Mouse (Mus musculus): Measurements from ENCODE around the gene Ccdc186. TPM values are rescaled to one million over a fixed set of nuclear protein-coding genes. Genes with fewer than 3 reads are reported as not detected.
"Not testable (repeated sequence)": the region's sequence is repeated elsewhere in the genome, so short reads cannot be mapped to it uniquely, and the experiment has no call there.

Ccdc186 gene
- polyA plus RNA-seq, 1 experiment from 2014 or later, result 27.7 TPM

GRCm38 (mm10) chr19:56787911-56788310 is 34.1 kb downstream of the Ccdc186 start:
- Histone ChIP-seq H3K9me3 (ENCODE audit: control insufficient read depth, low read length) (no peaks in the 10 kb centered on the region), H3K9ac (replicated peaks; ENCODE audit: low read length) (no peak overlapping the region), H3K27ac (replicated peaks; ENCODE audit: low read depth, low read length) (no peak overlapping the region), H3K27me3 (ENCODE audit: control insufficient read depth, insufficient read depth, low read length) (no peaks in the 10 kb centered on the region), H3K36me3 (ENCODE audit: control insufficient read depth, insufficient read depth, low read length) (peaks cover 47% of the 10 kb centered on the region), H3K4me3 (replicated peaks; ENCODE audit: low read depth, low read length) (no peak overlapping the region), H3K4me1 (ENCODE audit: control insufficient read depth, insufficient read depth, low read length) (no peaks in the 10 kb centered on the region), H3K4me2 (ENCODE audit: low read length) (no peak overlapping the region)
- 92% methylated on average over 7 of the region's 7 CpGs for WGBS
- ATAC-seq (ENCODE audit: low FRiP score, low TSS enrichment), result no peak
- no peak for DNase-seq

- 92% methylated on average over 7 of the region's 7 CpGs for WGBS
Measured at GRCm38 (mm10) chr19:56778532-56778931, 43.5 kb downstream of the Ccdc186 start.

GRCm38 (mm10) chr19:56776719-56777382 is 45.1 kb downstream of the Ccdc186 start:
- H3K36me3 ChIP-seq (ENCODE audit: control insufficient read depth, insufficient read depth, low read length), result no peaks in the 10 kb centered on the region
- H3K27me3 ChIP-seq (ENCODE audit: control insufficient read depth, insufficient read depth, low read length), result peaks cover 31% of the 10 kb centered on the region
- no peak overlapping the region for H3K4me3 ChIP-seq (replicated peaks; ENCODE audit: low read depth, low read length)
- DNase-seq (peak; percentile 80), ATAC-seq (ENCODE audit: low FRiP score, low TSS enrichment) (no peak)
- peaks cover 21% of the 10 kb centered on the region for H3K4me1 ChIP-seq (ENCODE audit: control insufficient read depth, insufficient read depth, low read length)
- no peak overlapping the region for H3K27ac ChIP-seq (replicated peaks; ENCODE audit: low read depth, low read length)
- no peak overlapping the region for H3K9ac ChIP-seq (replicated peaks; ENCODE audit: low read length)
- H3K9me3 ChIP-seq (ENCODE audit: control insufficient read depth, low read length), result no peaks in the 10 kb centered on the region
- 51% methylated on average over 16 of the region's 16 CpGs for WGBS
- H3K4me2 ChIP-seq (ENCODE audit: low read length), result no peak overlapping the region

More at GRCm38 (mm10) chr19:56778532-56778931, 43.5 kb downstream of the Ccdc186 start:
- H3K9ac ChIP-seq (replicated peaks; ENCODE audit: low read length); H3K27ac ChIP-seq (replicated peaks; ENCODE audit: low read depth, low read length); H3K9me3 ChIP-seq (ENCODE audit: control insufficient read depth, low read length); ATAC-seq (ENCODE audit: low FRiP score, low TSS enrichment); H3K36me3 ChIP-seq (ENCODE audit: control insufficient read depth, insufficient read depth, low read length); H3K4me2 ChIP-seq (ENCODE audit: low read length); H3K4me3 ChIP-seq (replicated peaks; ENCODE audit: low read depth, low read length); DNase-seq: not testable (repeated sequence)
- H3K4me1 ChIP-seq (ENCODE audit: control insufficient read depth, insufficient read depth, low read length), result peaks cover 17% of the 10 kb centered on the region
- H3K27me3 ChIP-seq (ENCODE audit: control insufficient read depth, insufficient read depth, low read length), result peaks cover 31% of the 10 kb centered on the region

- WGBS, result 6% methylated on average over 18 of the region's 18 CpGs
- ATAC-seq (ENCODE audit: low FRiP score, low TSS enrichment), result no peak
- H3K27me3 ChIP-seq (ENCODE audit: control insufficient read depth, insufficient read depth, low read length), result peaks cover 31% of the 10 kb centered on the region
- peak overlapping the region; percentile 22 for H3K4me3 ChIP-seq (replicated peaks; ENCODE audit: low read depth, low read length)
- H3K4me2 ChIP-seq (ENCODE audit: low read length), result peak overlapping the region; percentile 51
- peaks cover 21% of the 10 kb centered on the region for H3K4me1 ChIP-seq (ENCODE audit: control insufficient read depth, insufficient read depth, low read length)
- no peaks in the 10 kb centered on the region for H3K36me3 ChIP-seq (ENCODE audit: control insufficient read depth, insufficient read depth, low read length)
- peak overlapping the region; percentile 42; the same call in 1 of the 2 replicates for H3K9ac ChIP-seq (replicated peaks; ENCODE audit: low read length)
- no peak overlapping the region for H3K27ac ChIP-seq (replicated peaks; ENCODE audit: low read depth, low read length)
- peak; percentile 55 for DNase-seq
- no peaks in the 10 kb centered on the region for H3K9me3 ChIP-seq (ENCODE audit: control insufficient read depth, low read length)
Measured at GRCm38 (mm10) chr19:56775893-56776718, 45.9 kb downstream of the Ccdc186 start.

GRCm38 (mm10) chr19:56774971-56775892 is 46.8 kb downstream of the Ccdc186 start:
- peak overlapping the region; percentile 51 for H3K4me2 ChIP-seq (ENCODE audit: low read length)
- H3K27ac ChIP-seq (replicated peaks; ENCODE audit: low read depth, low read length), result no peak overlapping the region
- WGBS, result 37% methylated on average over 24 of the region's 24 CpGs
- H3K9me3 ChIP-seq (ENCODE audit: control insufficient read depth, low read length), result no peaks in the 10 kb centered on the region
- H3K4me3 ChIP-seq (replicated peaks; ENCODE audit: low read depth, low read length), result peak overlapping the region; percentile 22
- peaks cover 21% of the 10 kb centered on the region for H3K4me1 ChIP-seq (ENCODE audit: control insufficient read depth, insufficient read depth, low read length)
- H3K36me3 ChIP-seq (ENCODE audit: control insufficient read depth, insufficient read depth, low read length), result no peaks in the 10 kb centered on the region
- no peak for ATAC-seq (ENCODE audit: low FRiP score, low TSS enrichment)
- DNase-seq, result no peak
- peaks cover 31% of the 10 kb centered on the region for H3K27me3 ChIP-seq (ENCODE audit: control insufficient read depth, insufficient read depth, low read length)
- peak overlapping the region; percentile 42; the same call in 1 of the 2 replicates for H3K9ac ChIP-seq (replicated peaks; ENCODE audit: low read length)

GRCm38 (mm10) chr19:56774408-56774962 is 47.5 kb downstream of the Ccdc186 start:
- no peak for ATAC-seq (ENCODE audit: low FRiP score, low TSS enrichment)
- peaks cover 21% of the 10 kb centered on the region for H3K4me1 ChIP-seq (ENCODE audit: control insufficient read depth, insufficient read depth, low read length)
- DNase-seq, result no peak
- no peak overlapping the region for H3K4me2 ChIP-seq (ENCODE audit: low read length)
- H3K4me3 ChIP-seq (replicated peaks; ENCODE audit: low read depth, low read length), result no peak overlapping the region
- H3K36me3 ChIP-seq (ENCODE audit: control insufficient read depth, insufficient read depth, low read length), result no peaks in the 10 kb centered on the region
- H3K27me3 ChIP-seq (ENCODE audit: control insufficient read depth, insufficient read depth, low read length), result peaks cover 31% of the 10 kb centered on the region
- H3K27ac ChIP-seq (replicated peaks; ENCODE audit: low read depth, low read length), result no peak overlapping the region
- H3K9me3 ChIP-seq (ENCODE audit: control insufficient read depth, low read length), result no peaks in the 10 kb centered on the region
- 75% methylated on average over 9 of the region's 9 CpGs for WGBS
- H3K9ac ChIP-seq (replicated peaks; ENCODE audit: low read length), result no peak overlapping the region

GRCm38 (mm10) chr19:56773393-56773971 is 48.5 kb downstream of the Ccdc186 start:
- peaks cover 31% of the 10 kb centered on the region for H3K27me3 ChIP-seq (ENCODE audit: control insufficient read depth, insufficient read depth, low read length)
- no peaks in the 10 kb centered on the region for H3K9me3 ChIP-seq (ENCODE audit: control insufficient read depth, low read length)
- no peaks in the 10 kb centered on the region for H3K36me3 ChIP-seq (ENCODE audit: control insufficient read depth, insufficient read depth, low read length)
- DNase-seq, result peak; percentile 33
- H3K4me1 ChIP-seq (ENCODE audit: control insufficient read depth, insufficient read depth, low read length), result peaks cover 21% of the 10 kb centered on the region
- ATAC-seq (ENCODE audit: low FRiP score, low TSS enrichment), result no peak
- WGBS, result 11% methylated on average over 10 of the region's 10 CpGs
- no peak overlapping the region for H3K9ac ChIP-seq (replicated peaks; ENCODE audit: low read length)
- H3K4me3 ChIP-seq (replicated peaks; ENCODE audit: low read depth, low read length), result no peak overlapping the region
- H3K27ac ChIP-seq (replicated peaks; ENCODE audit: low read depth, low read length), result no peak overlapping the region
- no peak overlapping the region for H3K4me2 ChIP-seq (ENCODE audit: low read length)

- Histone ChIP-seq H3K27ac (replicated peaks; ENCODE audit: low read depth, low read length) (no peak overlapping the region), H3K4me2 (ENCODE audit: low read length) (no peak overlapping the region), H3K9me3 (ENCODE audit: control insufficient read depth, low read length) (no peaks in the 10 kb centered on the region), H3K36me3 (ENCODE audit: control insufficient read depth, insufficient read depth, low read length) (no peaks in the 10 kb centered on the region), H3K4me1 (ENCODE audit: control insufficient read depth, insufficient read depth, low read length) (peaks cover 21% of the 10 kb centered on the region), H3K4me3 (replicated peaks; ENCODE audit: low read depth, low read length) (no peak overlapping the region), H3K27me3 (ENCODE audit: control insufficient read depth, insufficient read depth, low read length) (peaks cover 26% of the 10 kb centered on the region), H3K9ac (replicated peaks; ENCODE audit: low read length) (no peak overlapping the region)
- ATAC-seq (ENCODE audit: low FRiP score, low TSS enrichment) (no peak), DNase-seq (no peak)
- 77% methylated on average over 7 of the region's 7 CpGs for WGBS
Measured at GRCm38 (mm10) chr19:56772158-56772557, 49.8 kb downstream of the Ccdc186 start.

All from midbrain, embryonic 14.5 days (tissue).